Mouse (Mus musculus): ENCODE measurements at regions not wholly inside any gene's neighbourhood (a gene's known extent, or its start where the extent isn't known, plus 50 kb on each side); places are given as distances from the start of the nearest gene placed in this dataset.

DNA sequence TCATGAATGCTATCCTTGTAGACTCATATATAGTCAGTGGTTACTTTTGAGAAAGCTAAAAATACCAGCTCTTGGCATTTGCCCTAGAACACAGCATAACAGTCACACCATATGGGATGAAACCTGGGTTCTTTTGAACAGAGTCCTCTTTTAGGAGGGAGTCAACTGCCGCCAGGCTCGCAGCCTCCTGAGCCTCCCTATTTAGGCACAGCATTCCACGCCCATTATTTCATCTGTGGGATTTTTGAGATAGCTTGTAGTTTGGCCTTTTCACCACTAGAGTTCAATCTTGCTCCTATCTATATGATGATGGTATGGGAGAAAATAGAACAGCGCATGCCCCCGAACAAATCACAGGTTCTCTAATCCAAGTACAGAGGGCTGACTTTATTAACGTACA lies 100.4 kb downstream of the Kbtbd8 start:
- Histone ChIP-seq H3K9ac (ENCODE audit: low read depth, low read length) (no peak overlapping the region), H3K27ac (ENCODE audit: low read depth, low read length) (no peak overlapping the region), H3K4me2 (no peak overlapping the region), H3K9me3 (ENCODE audit: control insufficient read depth, low read length) (no peaks in the 10 kb centered on the region), H3K4me3 (ENCODE audit: low read depth, low read length) (no peak overlapping the region), H3K4me1 (replicated peaks; ENCODE audit: control insufficient read depth, insufficient read depth, low read length) (no peaks in the 10 kb centered on the region), H3K36me3 (ENCODE audit: control insufficient read depth, insufficient read depth, low read length) (no peaks in the 10 kb centered on the region), H3K27me3 (replicated peaks; ENCODE audit: control insufficient read depth, insufficient read depth, low read length) (no peaks in the 10 kb centered on the region)
- 54% methylated on average over 6 of the region's 6 CpGs for WGBS
- ATAC-seq (replicated peaks; ENCODE audit: low FRiP score) (no peak), DNase-seq (ENCODE audit: low spot score) (no peak)

DNA sequence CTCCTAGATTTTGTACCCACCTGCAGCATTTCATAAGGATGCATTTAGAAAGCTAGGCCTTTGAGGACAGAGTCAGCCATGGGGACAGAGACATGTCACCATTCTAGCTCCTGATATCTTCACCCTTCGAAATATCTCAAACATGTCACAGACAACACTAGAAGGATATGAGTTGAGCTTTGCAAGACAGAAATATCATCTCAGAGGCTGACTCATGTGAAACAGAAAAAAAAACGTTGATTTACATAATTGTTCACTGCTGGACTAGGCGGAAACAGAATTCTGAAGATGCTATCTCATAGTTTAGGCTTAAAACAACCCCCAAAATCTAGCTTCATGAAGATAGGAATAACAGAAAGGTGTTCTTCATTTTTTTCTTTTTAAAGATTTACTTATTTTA lies 101.8 kb downstream of the Kbtbd8 start:
- no peak overlapping the region for H3K9ac ChIP-seq (ENCODE audit: low read depth, low read length)
- ATAC-seq (replicated peaks; ENCODE audit: low FRiP score) = no peak
- no peak for DNase-seq (ENCODE audit: low spot score)
- H3K4me3 ChIP-seq (ENCODE audit: low read depth, low read length) = no peak overlapping the region
- H3K9me3 ChIP-seq (ENCODE audit: control insufficient read depth, low read length) = no peaks in the 10 kb centered on the region
- H3K27me3 ChIP-seq (replicated peaks; ENCODE audit: control insufficient read depth, insufficient read depth, low read length) = no peaks in the 10 kb centered on the region
- no peak overlapping the region for H3K27ac ChIP-seq (ENCODE audit: low read depth, low read length)
- WGBS = 59% methylated on average over 3 of the region's 3 CpGs
- H3K4me1 ChIP-seq (replicated peaks; ENCODE audit: control insufficient read depth, insufficient read depth, low read length) = no peaks in the 10 kb centered on the region
- no peak overlapping the region for H3K4me2 ChIP-seq
- no peaks in the 10 kb centered on the region for H3K36me3 ChIP-seq (ENCODE audit: control insufficient read depth, insufficient read depth, low read length)

- Histone ChIP-seq H3K9ac (ENCODE audit: low read depth, low read length) (no peak overlapping the region), H3K4me3 (ENCODE audit: low read depth, low read length) (no peak overlapping the region), H3K4me1 (replicated peaks; ENCODE audit: control insufficient read depth, insufficient read depth, low read length) (no peaks in the 10 kb centered on the region), H3K36me3 (ENCODE audit: control insufficient read depth, insufficient read depth, low read length) (no peaks in the 10 kb centered on the region), H3K9me3 (ENCODE audit: control insufficient read depth, low read length) (peaks cover 2% of the 10 kb centered on the region; the same call in 1 of the 2 replicates), H3K4me2 (no peak overlapping the region), H3K27me3 (replicated peaks; ENCODE audit: control insufficient read depth, insufficient read depth, low read length) (no peaks in the 10 kb centered on the region), H3K27ac (ENCODE audit: low read depth, low read length) (no peak overlapping the region)
- WGBS = 26% methylated on average over 7 of the region's 7 CpGs
- DNase-seq (ENCODE audit: low spot score) = peak; percentile 65
- ATAC-seq (replicated peaks; ENCODE audit: low FRiP score) = no peak
Measured at GRCm38 (mm10) chr6:95223537-95223936, 98.4 kb upstream of the Gm10234 start.

GRCm38 (mm10) chr6:95229885-95230284 lies 92.0 kb upstream of the Gm10234 start:
- no peak overlapping the region for H3K4me2 ChIP-seq
- H3K27me3 ChIP-seq (replicated peaks; ENCODE audit: control insufficient read depth, insufficient read depth, low read length) = no peaks in the 10 kb centered on the region
- H3K9ac ChIP-seq (ENCODE audit: low read depth, low read length) = no peak overlapping the region
- no peaks in the 10 kb centered on the region for H3K36me3 ChIP-seq (ENCODE audit: control insufficient read depth, insufficient read depth, low read length)
- H3K4me3 ChIP-seq (ENCODE audit: low read depth, low read length) = no peak overlapping the region
- H3K27ac ChIP-seq (ENCODE audit: low read depth, low read length) = no peak overlapping the region
- H3K4me1 ChIP-seq (replicated peaks; ENCODE audit: control insufficient read depth, insufficient read depth, low read length) = no peaks in the 10 kb centered on the region
- no peak for DNase-seq (ENCODE audit: low spot score)
- WGBS = 77% methylated on average over 8 of the region's 8 CpGs
- ATAC-seq (replicated peaks; ENCODE audit: low FRiP score) = no peak
- H3K9me3 ChIP-seq (ENCODE audit: control insufficient read depth, low read length) = peaks cover 2% of the 10 kb centered on the region; the same call in 1 of the 2 replicates

GRCm38 (mm10) chr6:95234712-95235111 lies 87.2 kb upstream of the Gm10234 start:
- no peak overlapping the region for H3K27ac ChIP-seq (ENCODE audit: low read depth, low read length)
- no peaks in the 10 kb centered on the region for H3K4me1 ChIP-seq (replicated peaks; ENCODE audit: control insufficient read depth, insufficient read depth, low read length)
- H3K27me3 ChIP-seq (replicated peaks; ENCODE audit: control insufficient read depth, insufficient read depth, low read length) = no peaks in the 10 kb centered on the region
- H3K36me3 ChIP-seq (ENCODE audit: control insufficient read depth, insufficient read depth, low read length) = no peaks in the 10 kb centered on the region
- H3K4me2 ChIP-seq = no peak overlapping the region
- ATAC-seq (replicated peaks; ENCODE audit: low FRiP score) (no peak), DNase-seq (ENCODE audit: low spot score) (no peak)
- no peak overlapping the region for H3K4me3 ChIP-seq (ENCODE audit: low read depth, low read length)
- H3K9me3 ChIP-seq (ENCODE audit: control insufficient read depth, low read length) = no peaks in the 10 kb centered on the region
- no peak overlapping the region for H3K9ac ChIP-seq (ENCODE audit: low read depth, low read length)
- WGBS = 73% methylated on average over 13 of the region's 13 CpGs

GRCm38 (mm10) chr6:95243657-95244056 lies 78.3 kb upstream of the Gm10234 start:
- Histone ChIP-seq H3K36me3 (ENCODE audit: control insufficient read depth, insufficient read depth, low read length) (no peaks in the 10 kb centered on the region), H3K9ac (ENCODE audit: low read depth, low read length) (no peak overlapping the region), H3K27me3 (replicated peaks; ENCODE audit: control insufficient read depth, insufficient read depth, low read length) (no peaks in the 10 kb centered on the region), H3K4me2 (no peak overlapping the region), H3K4me1 (replicated peaks; ENCODE audit: control insufficient read depth, insufficient read depth, low read length) (no peaks in the 10 kb centered on the region), H3K4me3 (ENCODE audit: low read depth, low read length) (no peak overlapping the region), H3K27ac (ENCODE audit: low read depth, low read length) (no peak overlapping the region), H3K9me3 (ENCODE audit: control insufficient read depth, low read length) (no peaks in the 10 kb centered on the region)
- no peak for DNase-seq (ENCODE audit: low spot score)
- 75% methylated on average over 5 of the region's 5 CpGs for WGBS
- ATAC-seq (replicated peaks; ENCODE audit: low FRiP score) = no peak

- no peaks in the 10 kb centered on the region for H3K4me1 ChIP-seq (replicated peaks; ENCODE audit: control insufficient read depth, insufficient read depth, low read length)
- no peaks in the 10 kb centered on the region for H3K9me3 ChIP-seq (ENCODE audit: control insufficient read depth, low read length)
- H3K9ac ChIP-seq (ENCODE audit: low read depth, low read length) = no peak overlapping the region
- H3K27me3 ChIP-seq (replicated peaks; ENCODE audit: control insufficient read depth, insufficient read depth, low read length) = no peaks in the 10 kb centered on the region
- no peak overlapping the region for H3K4me2 ChIP-seq
- no peak for DNase-seq (ENCODE audit: low spot score)
- H3K27ac ChIP-seq (ENCODE audit: low read depth, low read length) = no peak overlapping the region
- no peak overlapping the region for H3K4me3 ChIP-seq (ENCODE audit: low read depth, low read length)
- H3K36me3 ChIP-seq (ENCODE audit: control insufficient read depth, insufficient read depth, low read length) = no peaks in the 10 kb centered on the region
- WGBS = 74% methylated on average over 7 of the region's 7 CpGs
- no peak for ATAC-seq (replicated peaks; ENCODE audit: low FRiP score)
Measured at GRCm38 (mm10) chr6:95244911-95245310, 77.0 kb upstream of the Gm10234 start.

DNA sequence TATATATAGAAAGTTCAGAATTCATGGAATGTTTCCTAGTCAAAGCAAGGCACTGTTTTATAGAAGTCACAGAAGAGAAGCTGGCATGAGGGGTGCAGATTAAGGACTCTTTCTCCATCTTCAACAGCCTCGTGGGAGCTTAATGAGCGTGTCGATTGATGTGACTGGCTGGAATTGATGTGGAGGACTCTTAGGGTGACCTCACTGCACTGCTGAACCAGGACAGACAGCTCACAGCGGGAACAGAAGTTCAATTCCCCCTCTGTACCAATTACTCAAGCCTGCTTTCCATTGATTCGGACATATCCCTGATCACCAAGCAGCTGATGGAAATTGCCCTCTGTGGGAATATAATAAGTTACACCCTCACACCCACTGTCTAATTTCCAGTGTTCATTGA lies 65.6 kb upstream of the Gm10234 start:
- H3K9ac ChIP-seq (ENCODE audit: low read depth, low read length) = no peak overlapping the region
- H3K9me3 ChIP-seq (ENCODE audit: control insufficient read depth, low read length) = no peaks in the 10 kb centered on the region
- no peak overlapping the region for H3K4me3 ChIP-seq (ENCODE audit: low read depth, low read length)
- H3K4me1 ChIP-seq (replicated peaks; ENCODE audit: control insufficient read depth, insufficient read depth, low read length) = no peaks in the 10 kb centered on the region
- DNase-seq (ENCODE audit: low spot score) = no peak
- no peak for ATAC-seq (replicated peaks; ENCODE audit: low FRiP score)
- H3K27ac ChIP-seq (ENCODE audit: low read depth, low read length) = no peak overlapping the region
- no peaks in the 10 kb centered on the region for H3K27me3 ChIP-seq (replicated peaks; ENCODE audit: control insufficient read depth, insufficient read depth, low read length)
- no peaks in the 10 kb centered on the region for H3K36me3 ChIP-seq (ENCODE audit: control insufficient read depth, insufficient read depth, low read length)
- H3K4me2 ChIP-seq = no peak overlapping the region
- 72% methylated on average over 5 of the region's 5 CpGs for WGBS

- no peaks in the 10 kb centered on the region for H3K27me3 ChIP-seq (replicated peaks; ENCODE audit: control insufficient read depth, insufficient read depth, low read length)
- H3K4me3 ChIP-seq (ENCODE audit: low read depth, low read length) = no peak overlapping the region
- WGBS = 54% methylated on average over 1 of the region's 1 CpGs
- no peak overlapping the region for H3K27ac ChIP-seq (ENCODE audit: low read depth, low read length)
- DNase-seq (ENCODE audit: low spot score) = no peak
- H3K9me3 ChIP-seq (ENCODE audit: control insufficient read depth, low read length) = no peaks in the 10 kb centered on the region
- H3K9ac ChIP-seq (ENCODE audit: low read depth, low read length) = no peak overlapping the region
- H3K4me1 ChIP-seq (replicated peaks; ENCODE audit: control insufficient read depth, insufficient read depth, low read length) = no peaks in the 10 kb centered on the region
- no peaks in the 10 kb centered on the region for H3K36me3 ChIP-seq (ENCODE audit: control insufficient read depth, insufficient read depth, low read length)
- ATAC-seq (replicated peaks; ENCODE audit: low FRiP score) = no peak
- no peak overlapping the region for H3K4me2 ChIP-seq
Measured at GRCm38 (mm10) chr6:95261001-95261400, 60.9 kb upstream of the Gm10234 start.

Measured in liver, embryonic 11.5 days (tissue).